Mouse (Mus musculus): ENCODE data around the gene Obsl1. TPM values are rescaled to one million over a fixed set of nuclear protein-coding genes. Genes with fewer than 3 reads are reported as not detected.

Gene Obsl1
- polyA plus RNA-seq, 1 experiment from 2014 or later: 19.6 TPM

DNA sequence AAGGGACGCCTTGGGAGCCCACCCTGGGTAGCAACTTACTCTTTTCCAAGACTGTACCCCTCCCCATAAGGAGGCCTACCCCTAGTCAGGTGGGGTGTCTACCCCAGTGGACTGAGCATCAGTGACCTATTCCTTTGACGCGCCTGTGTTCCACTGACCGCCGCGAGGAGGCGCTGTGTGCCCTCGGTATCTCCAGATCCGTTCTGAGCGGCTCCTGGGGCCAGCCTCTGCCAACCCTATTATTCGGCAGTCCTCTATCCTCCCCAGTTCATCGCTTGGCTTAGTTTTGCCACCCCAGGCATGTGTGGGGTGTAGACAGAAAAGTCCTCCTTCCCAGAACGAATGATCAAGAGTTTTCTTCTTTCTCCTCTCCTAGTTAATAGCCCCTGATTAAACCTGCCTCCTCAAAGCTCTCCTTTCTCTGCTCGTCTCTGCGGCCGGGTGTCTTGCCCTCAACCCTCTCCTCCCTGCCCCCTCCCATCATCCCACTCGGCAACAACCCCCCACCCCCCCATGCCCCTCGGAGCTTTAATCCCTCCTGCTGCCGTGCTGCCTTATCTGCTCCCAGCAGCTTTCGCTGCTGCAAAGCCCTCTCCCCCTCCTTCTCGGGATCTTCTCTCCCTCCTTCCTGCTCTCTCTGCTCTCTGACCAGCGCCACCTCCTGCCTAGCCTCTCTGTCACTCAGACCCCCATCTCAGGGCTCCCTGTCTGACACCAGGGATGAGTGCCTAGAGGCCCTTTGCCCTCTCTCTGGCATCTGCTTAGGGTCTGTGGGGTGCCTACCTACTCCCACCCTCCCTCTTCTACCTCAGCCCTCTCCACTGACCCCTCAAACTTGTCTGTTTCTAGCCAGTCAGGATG lies 60.3 kb downstream of the Obsl1 start:
- peak; percentile 0; the same call in 1 of the 2 replicates for ATAC-seq
- Histone ChIP-seq H3K4me1 (replicated peaks; ENCODE audit: control insufficient read depth, insufficient read depth, low read length) (peaks cover 86% of the 10 kb centered on the region), H3K9me3 (ENCODE audit: control insufficient read depth, low read length) (no peaks in the 10 kb centered on the region), H3K4me3 (replicated peaks; ENCODE audit: low read length) (no peak overlapping the region), H3K27ac (ENCODE audit: low read length) (no peak overlapping the region), H3K4me2 (ENCODE audit: low read length) (peak overlapping the region; percentile 28), H3K27me3 (replicated peaks; ENCODE audit: control insufficient read depth, insufficient read depth, low read length) (peaks cover 17% of the 10 kb centered on the region), H3K9ac (replicated peaks; ENCODE audit: low read depth, low read length) (no peak overlapping the region), H3K36me3 (ENCODE audit: control insufficient read depth, insufficient read depth) (no peaks in the 10 kb centered on the region)
- under 1% methylated on average over 22 of the region's 22 CpGs for WGBS

DNA sequence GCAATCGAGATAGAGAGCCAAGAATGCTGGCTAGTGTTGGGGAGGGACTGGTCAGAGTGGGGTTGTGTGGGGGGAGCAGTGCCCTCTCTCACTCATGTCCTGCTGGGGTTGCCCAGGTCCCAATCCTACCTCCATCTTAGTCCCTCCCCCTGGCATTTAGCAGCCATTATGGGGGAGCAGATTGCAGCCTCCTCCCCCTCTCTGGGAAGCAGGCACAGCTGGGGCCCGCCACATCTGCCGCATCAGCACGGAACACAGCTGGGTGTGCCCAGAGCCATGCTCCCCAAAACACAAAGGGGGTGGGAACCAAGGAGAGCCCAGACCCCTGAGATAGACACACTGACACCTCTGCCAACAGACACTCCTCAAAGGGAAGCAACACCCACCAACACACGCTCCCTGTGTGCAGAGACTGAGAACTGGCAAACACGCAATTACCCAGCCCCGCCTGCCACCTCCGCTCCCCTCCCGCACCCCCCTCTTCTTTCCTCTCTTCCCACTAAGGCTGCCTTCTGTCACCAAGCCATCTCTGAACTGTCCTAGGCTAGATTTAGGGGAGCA lies 61.0 kb downstream of the Obsl1 start:
- 9% methylated on average over 9 of the region's 9 CpGs for WGBS
- Histone ChIP-seq H3K9me3 (ENCODE audit: control insufficient read depth, low read length) (no peaks in the 10 kb centered on the region), H3K4me2 (ENCODE audit: low read length) (peak overlapping the region; percentile 28; the same call in 1 of the 2 replicates), H3K27ac (ENCODE audit: low read length) (no peak overlapping the region), H3K4me1 (replicated peaks; ENCODE audit: control insufficient read depth, insufficient read depth, low read length) (peaks cover 78% of the 10 kb centered on the region), H3K4me3 (replicated peaks; ENCODE audit: low read length) (no peak overlapping the region), H3K9ac (replicated peaks; ENCODE audit: low read depth, low read length) (no peak overlapping the region), H3K27me3 (replicated peaks; ENCODE audit: control insufficient read depth, insufficient read depth, low read length) (peaks cover 14% of the 10 kb centered on the region), H3K36me3 (ENCODE audit: control insufficient read depth, insufficient read depth) (peaks cover 2% of the 10 kb centered on the region; the same call in 1 of the 2 replicates)
- peak; percentile 32 for ATAC-seq

DNA sequence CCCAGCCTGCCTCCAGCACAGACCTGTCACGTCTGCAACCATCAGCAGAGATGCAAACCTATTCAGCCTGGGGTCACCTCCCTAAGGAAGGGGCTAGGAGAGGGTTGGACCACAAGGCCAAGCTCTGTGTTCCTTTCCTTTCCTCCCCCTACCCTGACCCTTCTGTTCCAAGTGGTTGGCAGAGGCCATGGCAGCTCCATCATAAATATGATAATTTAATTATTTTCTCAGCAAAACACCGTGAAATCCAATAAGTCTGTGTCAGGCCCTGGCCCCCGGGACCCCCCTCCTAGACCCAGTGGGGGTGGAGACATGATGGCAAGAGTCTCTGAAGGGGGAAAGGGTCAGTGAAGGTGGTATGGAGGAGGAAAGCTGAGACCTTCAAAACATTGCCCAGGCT lies 62.0 kb downstream of the Obsl1 start:
- H3K4me2 ChIP-seq (ENCODE audit: low read length): no peak overlapping the region
- no peak overlapping the region for H3K9ac ChIP-seq (replicated peaks; ENCODE audit: low read depth, low read length)
- peaks cover 5% of the 10 kb centered on the region; the same call in 1 of the 2 replicates for H3K27me3 ChIP-seq (replicated peaks; ENCODE audit: control insufficient read depth, insufficient read depth, low read length)
- no peaks in the 10 kb centered on the region for H3K9me3 ChIP-seq (ENCODE audit: control insufficient read depth, low read length)
- H3K27ac ChIP-seq (ENCODE audit: low read length): no peak overlapping the region
- H3K4me3 ChIP-seq (replicated peaks; ENCODE audit: low read length): no peak overlapping the region
- 48% methylated on average over 3 of the region's 3 CpGs for WGBS
- H3K4me1 ChIP-seq (replicated peaks; ENCODE audit: control insufficient read depth, insufficient read depth, low read length): peaks cover 69% of the 10 kb centered on the region
- no peak for ATAC-seq
- peaks cover 2% of the 10 kb centered on the region; the same call in 1 of the 2 replicates for H3K36me3 ChIP-seq (ENCODE audit: control insufficient read depth, insufficient read depth)

DNA sequence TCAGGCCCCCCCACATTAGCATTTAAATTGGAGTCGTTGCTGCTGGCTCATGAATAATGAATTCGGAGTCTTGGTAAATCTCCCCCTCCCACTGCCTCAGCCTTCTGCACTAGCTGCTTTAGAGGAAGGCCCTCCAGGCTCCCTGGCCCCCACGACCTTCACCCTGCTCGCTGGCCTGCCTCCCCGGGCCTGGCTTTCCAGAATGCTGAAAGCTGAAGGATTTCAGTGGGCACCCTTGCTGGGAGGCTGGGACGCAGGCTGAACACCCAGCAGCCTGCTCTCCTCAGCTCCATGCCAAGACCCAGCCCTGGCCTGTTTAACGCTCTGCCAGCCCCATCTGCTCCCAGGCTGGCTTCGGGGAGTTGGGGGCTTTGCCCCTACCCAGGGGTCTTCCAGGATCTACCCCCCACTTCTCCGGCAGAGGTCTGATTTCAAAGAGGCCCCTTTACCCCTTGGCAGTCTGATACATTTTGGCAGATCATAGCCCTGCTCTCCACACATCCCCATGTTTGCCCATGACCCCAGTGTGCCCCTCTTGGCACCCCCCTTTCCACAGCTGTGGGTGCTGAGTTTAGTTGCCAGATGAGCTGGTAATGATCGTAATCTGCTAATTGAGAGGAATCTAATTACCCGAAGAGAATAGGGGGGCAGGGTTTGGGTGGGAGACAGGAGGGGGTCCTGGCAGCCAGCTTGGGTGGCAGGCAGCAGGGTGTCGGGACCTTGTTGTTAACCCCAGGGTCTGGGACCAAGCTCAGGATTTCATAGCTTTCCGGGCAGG lies 62.8 kb downstream of the Obsl1 start:
- Histone ChIP-seq H3K27me3 (replicated peaks; ENCODE audit: control insufficient read depth, insufficient read depth, low read length) (no peaks in the 10 kb centered on the region), H3K4me1 (replicated peaks; ENCODE audit: control insufficient read depth, insufficient read depth, low read length) (peaks cover 62% of the 10 kb centered on the region), H3K9ac (replicated peaks; ENCODE audit: low read depth, low read length) (no peak overlapping the region), H3K4me2 (ENCODE audit: low read length) (no peak overlapping the region), H3K9me3 (ENCODE audit: control insufficient read depth, low read length) (no peaks in the 10 kb centered on the region), H3K27ac (ENCODE audit: low read length) (peak overlapping the region; percentile 67), H3K4me3 (replicated peaks; ENCODE audit: low read length) (no peak overlapping the region), H3K36me3 (ENCODE audit: control insufficient read depth, insufficient read depth) (peaks cover 2% of the 10 kb centered on the region; the same call in 1 of the 2 replicates)
- ATAC-seq: peak; percentile 55
- 9% methylated on average over 13 of the region's 13 CpGs for WGBS

DNA sequence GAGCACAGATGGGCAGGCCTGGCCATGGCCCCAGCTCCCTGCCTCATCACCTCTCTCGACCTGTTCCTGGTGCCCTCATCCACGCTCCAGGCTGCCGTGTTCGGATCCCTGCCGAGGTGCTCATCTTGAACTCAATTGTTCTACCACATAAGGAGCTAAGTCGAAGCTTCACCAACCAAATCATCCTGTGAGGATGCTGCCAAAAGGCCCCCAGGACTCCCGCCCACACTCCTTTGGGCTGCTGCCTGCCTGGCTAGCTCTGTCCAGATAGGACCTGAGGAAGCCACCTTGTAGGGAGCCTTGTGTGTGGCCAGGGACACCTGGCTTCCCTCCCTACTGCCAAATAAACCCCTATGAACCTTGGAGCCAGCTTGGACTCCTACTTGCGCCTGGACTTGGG lies 63.4 kb downstream of the Obsl1 start:
- Histone ChIP-seq H3K4me3 (replicated peaks; ENCODE audit: low read length) (no peak overlapping the region), H3K9ac (replicated peaks; ENCODE audit: low read depth, low read length) (no peak overlapping the region), H3K4me1 (replicated peaks; ENCODE audit: control insufficient read depth, insufficient read depth, low read length) (peaks cover 56% of the 10 kb centered on the region), H3K9me3 (ENCODE audit: control insufficient read depth, low read length) (no peaks in the 10 kb centered on the region), H3K27me3 (replicated peaks; ENCODE audit: control insufficient read depth, insufficient read depth, low read length) (no peaks in the 10 kb centered on the region), H3K36me3 (ENCODE audit: control insufficient read depth, insufficient read depth) (peaks cover 2% of the 10 kb centered on the region; the same call in 1 of the 2 replicates), H3K27ac (ENCODE audit: low read length) (peak overlapping the region; percentile 19; the same call in 1 of the 2 replicates), H3K4me2 (ENCODE audit: low read length) (no peak overlapping the region)
- 25% methylated on average over 8 of the region's 8 CpGs for WGBS
- ATAC-seq: 0 out of 2 replicates have a peak, but pooled peaks have one; percentile 9

DNA sequence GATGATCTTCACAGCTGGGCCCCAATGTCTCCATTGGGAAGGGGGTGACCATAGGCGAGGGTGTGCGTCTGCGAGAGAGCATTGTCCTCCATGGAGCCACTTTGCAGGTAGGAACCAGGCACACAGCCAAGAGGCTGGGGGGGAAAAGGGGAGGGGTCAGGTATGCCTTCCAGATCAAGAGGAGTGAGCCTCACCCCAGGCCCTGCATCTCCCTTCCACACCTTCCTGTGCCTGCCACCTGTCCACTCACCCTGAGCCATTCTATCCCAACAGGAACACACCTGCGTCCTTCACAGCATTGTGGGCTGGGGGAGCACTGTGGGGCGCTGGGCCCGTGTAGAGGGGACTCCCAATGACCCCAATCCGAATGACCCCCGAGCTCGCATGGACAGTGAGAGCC lies 64.1 kb downstream of the Obsl1 start:
- Histone ChIP-seq H3K9me3 (ENCODE audit: control insufficient read depth, low read length) (no peaks in the 10 kb centered on the region), H3K4me2 (ENCODE audit: low read length) (no peak overlapping the region), H3K4me1 (replicated peaks; ENCODE audit: control insufficient read depth, insufficient read depth, low read length) (peaks cover 50% of the 10 kb centered on the region), H3K27ac (ENCODE audit: low read length) (no peak overlapping the region; the same call in 1 of the 2 replicates), H3K36me3 (ENCODE audit: control insufficient read depth, insufficient read depth) (peaks cover 2% of the 10 kb centered on the region; the same call in 1 of the 2 replicates), H3K27me3 (replicated peaks; ENCODE audit: control insufficient read depth, insufficient read depth, low read length) (no peaks in the 10 kb centered on the region), H3K4me3 (replicated peaks; ENCODE audit: low read length) (no peak overlapping the region), H3K9ac (replicated peaks; ENCODE audit: low read depth, low read length) (no peak overlapping the region)
- 77% methylated on average over 9 of the region's 9 CpGs for WGBS
- ATAC-seq: no peak

DNA sequence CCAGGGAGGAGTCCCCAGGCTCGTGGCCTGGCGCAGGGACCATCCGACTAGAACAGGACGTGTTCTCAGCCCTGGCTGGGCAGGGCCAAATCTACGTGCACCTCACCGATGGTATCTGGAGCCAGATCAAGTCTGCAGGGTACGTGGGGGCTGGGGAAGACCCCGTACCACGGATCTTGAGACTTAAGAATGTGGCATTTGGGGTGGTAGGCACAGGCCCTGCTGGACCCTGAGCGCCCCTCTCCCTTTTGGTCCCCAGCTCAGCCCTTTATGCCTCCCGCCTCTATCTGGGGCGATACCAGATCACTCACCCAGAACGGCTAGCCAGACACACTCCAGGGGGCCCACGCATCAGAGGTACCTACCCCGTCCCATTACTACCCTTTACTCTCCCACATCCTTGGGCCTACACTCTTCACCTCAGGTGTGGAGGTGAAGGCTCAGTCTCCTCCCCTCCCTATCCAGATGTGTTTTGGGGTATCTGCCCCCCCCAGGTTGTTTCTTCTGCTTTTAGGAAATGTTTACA lies 64.7 kb downstream of the Obsl1 start:
- no peak overlapping the region for H3K9ac ChIP-seq (replicated peaks; ENCODE audit: low read depth, low read length)
- 81% methylated on average over 15 of the region's 15 CpGs for WGBS
- no peaks in the 10 kb centered on the region for H3K9me3 ChIP-seq (ENCODE audit: control insufficient read depth, low read length)
- no peak overlapping the region for H3K4me3 ChIP-seq (replicated peaks; ENCODE audit: low read length)
- no peak for ATAC-seq
- no peak overlapping the region for H3K27ac ChIP-seq (ENCODE audit: low read length)
- H3K4me1 ChIP-seq (replicated peaks; ENCODE audit: control insufficient read depth, insufficient read depth, low read length): peaks cover 50% of the 10 kb centered on the region
- H3K27me3 ChIP-seq (replicated peaks; ENCODE audit: control insufficient read depth, insufficient read depth, low read length): no peaks in the 10 kb centered on the region
- H3K4me2 ChIP-seq (ENCODE audit: low read length): no peak overlapping the region
- H3K36me3 ChIP-seq (ENCODE audit: control insufficient read depth, insufficient read depth): peaks cover 2% of the 10 kb centered on the region; the same call in 1 of the 2 replicates

GRCm38 (mm10) chr1:75440661-75441060 lies 65.6 kb downstream of the Obsl1 start:
- Histone ChIP-seq H3K9me3 (ENCODE audit: control insufficient read depth, low read length) (no peaks in the 10 kb centered on the region), H3K4me3 (replicated peaks; ENCODE audit: low read length) (no peak overlapping the region), H3K36me3 (ENCODE audit: control insufficient read depth, insufficient read depth) (peaks cover 2% of the 10 kb centered on the region; the same call in 1 of the 2 replicates), H3K27me3 (replicated peaks; ENCODE audit: control insufficient read depth, insufficient read depth, low read length) (no peaks in the 10 kb centered on the region), H3K4me2 (ENCODE audit: low read length) (no peak overlapping the region), H3K4me1 (replicated peaks; ENCODE audit: control insufficient read depth, insufficient read depth, low read length) (peaks cover 45% of the 10 kb centered on the region), H3K27ac (ENCODE audit: low read length) (no peak overlapping the region), H3K9ac (replicated peaks; ENCODE audit: low read depth, low read length) (no peak overlapping the region)
- ATAC-seq: no peak
- WGBS: 89% methylated on average over 7 of the region's 7 CpGs
